Mouse (Mus musculus) gastrocnemius, postnatal 36 days (tissue): ENCODE results near the gene Etv2. TPM values are rescaled to one million over a fixed set of nuclear protein-coding genes. Genes with fewer than 3 reads are reported as not detected.

ENCODE experiments used
- DNase-seq, 2 experiments: peaks; one replicate each; pipeline ENCODE4 v3.0.0; 2022
- intact Hi-C: fragments of 180-260 bp; cut with DNase I; formaldehyde crosslinking; loops from one replicate; pipeline ENCODE4 v1.15.1; 2025
- long read RNA-seq, 2 experiments: library from polyadenylated mRNA; stranded (forward); transcript quantifications; one replicate each; pipeline ENCODE4 v2.0.0; 2021
- total RNA-seq, 2 experiments: library from RNA; stranded (reverse); gene quantifications; 2 replicates each; pipeline ENCODE4 v1.2.3; 2021

Gene Etv2
- not detected for total RNA-seq
- long read RNA-seq, experiment 1: 0 reads
- long read RNA-seq, experiment 2: 0 reads

DNA sequence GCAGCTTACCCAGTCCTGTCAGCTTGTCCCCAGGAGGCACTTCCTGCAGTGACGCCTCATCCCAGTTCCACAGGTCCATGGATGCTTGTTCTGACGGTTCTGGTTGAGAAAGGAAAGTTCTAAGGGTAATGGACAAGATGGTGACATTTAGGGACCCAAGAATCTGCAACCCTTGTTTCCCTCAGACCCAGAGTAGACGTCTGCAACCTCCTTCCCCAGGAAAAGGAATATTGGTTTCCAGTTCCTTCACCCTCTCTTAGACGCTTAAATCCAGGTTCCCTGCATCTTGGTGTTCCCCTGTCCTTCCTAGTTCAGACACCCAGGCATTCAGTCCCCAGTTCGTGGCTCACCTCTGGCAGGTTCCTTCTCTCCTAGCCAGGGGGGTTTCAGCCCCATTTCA, at the start of gene Etv2:
Gene Etv2, minus strand, starts transcription at position 101 of the 400 bp plus-strand sequence.
- no peak for DNase-seq
- intact Hi-C loops: no loop called here

DNA sequence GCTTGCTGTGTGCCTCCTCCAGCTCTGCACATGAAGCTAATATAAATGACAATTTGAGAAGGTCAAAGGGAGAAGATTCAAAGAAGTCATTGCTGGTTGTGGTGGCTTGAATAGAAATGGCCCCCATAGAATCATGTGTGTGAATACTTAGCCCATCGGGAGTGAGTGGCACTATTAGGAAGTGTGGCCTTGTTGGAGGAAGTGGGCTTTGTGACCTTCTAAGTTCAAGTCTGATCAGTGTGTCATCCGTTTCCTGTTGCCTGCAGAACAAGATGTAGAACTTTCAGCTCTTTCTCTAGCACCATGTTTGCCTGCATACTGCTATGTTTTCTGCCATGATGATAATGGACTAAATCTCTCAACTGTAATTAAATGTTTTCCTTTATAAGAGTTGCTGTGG, 47.8 kb upstream of the Etv2 start:
- intact Hi-C loops: no loop called here
- DNase-seq: no peak

GRCm38 (mm10) chr7:30681897-30682296, 46.2 kb upstream of the Etv2 start:
- DNase-seq: no peak
- intact Hi-C loops: no loop called here

- DNase-seq: no peak
Measured at GRCm38 (mm10) chr7:30678263-30678975, 42.8 kb upstream of the Etv2 start.

GRCm38 (mm10) chr7:30671480-30671879, 35.8 kb upstream of the Etv2 start, which contains the start of gene Pmis2:
Pmis2 (minus strand) TSS chr7:30671605.
- intact Hi-C loops: no loop called here

More at GRCm38 (mm10) chr7:30678263-30678975, 42.8 kb upstream of the Etv2 start:
- intact Hi-C loops: no loop called here

GRCm38 (mm10) chr7:30669229-30669628, 33.6 kb upstream of the Etv2 start:
- no peak for DNase-seq
- intact Hi-C loops: no loop called here

More at GRCm38 (mm10) chr7:30671480-30671879, 35.8 kb upstream of the Etv2 start, which contains the start of gene Pmis2:
- DNase-seq: no peak

DNA sequence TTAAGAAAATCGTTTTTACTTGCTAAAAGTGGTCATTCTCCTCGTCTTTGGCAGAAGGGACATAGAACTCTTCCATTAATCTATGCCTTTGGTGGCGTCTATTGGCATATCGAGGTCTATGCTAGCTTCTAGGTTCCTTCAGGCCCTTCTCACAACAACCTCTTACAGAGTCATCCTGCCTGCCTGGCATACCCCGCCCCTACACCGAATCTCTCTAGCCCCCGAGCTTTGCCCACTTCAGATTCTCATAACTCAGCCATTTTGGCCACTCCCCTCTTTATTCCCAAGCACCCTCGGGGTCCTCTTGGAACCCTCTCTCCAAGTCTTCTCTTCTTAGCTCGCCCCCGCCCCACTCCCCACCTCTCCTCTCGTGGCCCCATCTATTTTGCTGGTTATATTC, 29.7 kb upstream of the Etv2 start:
- intact Hi-C loops: no loop called here
- DNase-seq: no peak

- DNase-seq: peak; percentile 77 to 89
- intact Hi-C loops: no loop called here
Measured at GRCm38 (mm10) chr7:30664529-30665200, 29.0 kb upstream of the Etv2 start, which contains the start of gene Haus5. Haus5 (minus strand) TSS chr7:30664994.

GRCm38 (mm10) chr7:30649591-30650540, 14.2 kb upstream of the Etv2 start, which contains the start of gene Rbm42:
Rbm42 (minus strand) TSS chr7:30650317.
- peak; percentile 94 to 97 for DNase-seq
- intact Hi-C loops: loop anchor here (5.0 kb wide), 1 partner anchor 82 kb away; no protein-coding TSS in a partner anchor

GRCm38 (mm10) chr7:30639083-30639482, 3.4 kb upstream of the Etv2 start:
- no peak for DNase-seq
- intact Hi-C loops: no loop called here

DNA sequence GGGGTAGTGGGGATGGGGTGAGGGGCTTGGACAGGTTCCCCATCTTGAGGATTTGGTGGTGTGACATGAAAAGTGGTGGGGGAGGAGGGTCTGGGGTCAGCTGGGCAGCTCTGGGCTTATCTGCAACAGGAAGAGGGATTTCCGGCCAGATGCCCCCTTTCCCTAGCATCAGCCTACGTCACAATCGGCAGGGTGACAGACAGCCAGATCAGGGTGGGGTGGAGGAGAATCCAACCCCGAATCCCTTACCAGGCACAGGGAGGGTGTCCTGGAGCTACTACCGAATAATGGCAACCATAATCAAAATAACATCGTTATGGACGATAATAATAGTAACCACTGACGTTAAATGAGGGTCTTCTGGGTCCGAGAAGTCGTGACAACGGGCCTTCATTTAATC, 743 bp upstream of the Etv2 start:
- intact Hi-C loops: no loop called here
- no peak for DNase-seq

DNA sequence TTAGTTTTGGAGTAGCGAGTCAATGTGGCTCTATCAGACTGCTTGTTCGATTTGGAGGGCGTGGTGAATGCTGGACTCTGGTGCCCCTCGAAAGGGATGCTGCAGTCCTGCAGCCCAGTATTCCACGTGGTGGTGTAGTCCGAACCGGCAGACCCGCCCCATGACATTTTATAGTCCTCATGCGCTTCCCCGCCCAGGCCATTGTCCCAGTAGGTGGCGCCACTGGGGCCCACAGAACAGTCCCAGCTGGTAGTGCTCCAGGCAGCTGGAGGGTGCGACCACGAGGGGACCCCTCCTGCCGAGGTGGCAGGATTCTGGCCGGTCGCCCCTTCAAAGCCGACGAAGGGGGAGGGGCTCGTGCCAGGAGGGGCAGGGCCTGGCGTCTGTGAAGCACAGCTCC, 1.0 kb downstream of the Etv2 start:
- DNase-seq: no peak
- intact Hi-C loops: no loop called here

DNA sequence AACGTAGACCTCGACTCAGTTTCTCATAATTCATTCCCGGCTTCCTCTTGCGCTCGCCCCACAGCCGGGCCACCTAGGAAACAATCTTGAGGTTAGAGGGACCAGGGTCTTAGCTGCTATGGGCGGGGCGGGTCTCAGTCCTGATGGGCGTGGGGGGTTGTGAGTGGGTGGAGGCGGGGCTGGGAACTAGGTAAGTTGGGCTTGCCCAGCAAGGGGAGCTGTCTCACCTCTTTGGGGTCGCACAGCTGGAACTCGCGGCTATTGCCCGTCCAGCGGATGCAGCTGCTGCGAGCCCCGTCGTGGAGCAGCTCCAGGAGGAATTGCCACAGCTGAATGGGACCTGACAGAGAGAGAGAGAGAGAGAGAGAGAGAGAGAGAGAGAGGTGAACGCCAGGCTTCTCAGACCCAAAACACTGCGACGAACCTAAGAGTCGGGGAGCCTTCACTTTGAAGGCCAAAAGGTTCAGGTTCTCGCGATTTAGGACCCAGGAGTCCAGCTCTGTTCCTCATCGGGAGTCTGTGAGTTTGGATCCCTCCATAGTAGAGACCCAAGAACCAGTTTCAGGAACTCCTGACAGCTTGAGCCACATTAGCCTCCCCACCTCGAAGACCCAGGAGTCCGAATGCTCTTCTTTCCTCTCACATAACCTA, 1.8 kb downstream of the Etv2 start:
- intact Hi-C loops: no loop called here
- no peak for DNase-seq

- no peak for DNase-seq
- intact Hi-C loops: no loop called here
Measured at GRCm38 (mm10) chr7:30629013-30629412, 6.6 kb downstream of the Etv2 start.

GRCm38 (mm10) chr7:30626647-30627046, 9.0 kb downstream of the Etv2 start:
- intact Hi-C loops: no loop called here
- no peak for DNase-seq

DNA sequence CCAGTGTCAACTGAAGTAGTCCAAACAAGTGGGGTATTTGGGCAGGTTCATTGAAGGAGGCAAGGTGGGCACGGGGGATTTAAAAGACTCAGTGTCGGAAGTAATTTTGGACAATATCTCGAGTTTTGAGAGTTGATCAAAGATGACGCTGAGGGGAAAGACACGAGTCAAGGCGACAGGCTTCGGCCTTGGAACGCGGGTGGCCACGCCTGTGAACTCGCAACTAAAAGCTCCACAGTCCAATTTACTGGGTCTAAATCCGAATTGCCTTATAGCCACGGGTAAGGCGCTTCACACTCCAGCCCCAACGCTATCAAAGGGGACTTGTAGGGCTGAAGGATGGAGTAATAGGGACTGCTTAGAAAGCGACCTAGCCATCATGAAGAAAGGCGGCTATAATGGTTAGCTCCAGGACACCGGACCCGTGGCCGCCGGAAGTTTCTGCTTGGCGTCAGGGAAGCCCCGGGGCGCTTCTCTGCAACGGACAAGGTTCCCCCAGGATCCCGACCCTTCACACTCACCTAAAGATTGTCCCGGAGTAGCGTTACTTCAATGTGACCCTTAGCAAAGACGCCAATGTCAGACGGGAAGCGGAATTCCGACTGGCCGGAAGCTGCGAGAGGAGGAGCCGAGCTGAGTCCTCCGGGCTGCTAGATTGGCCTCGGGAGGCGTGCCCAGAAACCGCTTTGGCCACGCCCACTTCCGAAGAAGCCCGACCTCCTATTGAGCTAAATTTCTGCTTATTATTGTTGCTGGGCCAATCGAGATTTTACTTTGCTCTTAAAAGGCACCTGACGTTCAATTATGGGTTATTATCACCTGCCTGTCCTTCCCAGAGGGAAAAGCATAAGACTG, 9.9 kb downstream of the Etv2 start, which contains the start of gene Cox6b1:
Gene Cox6b1, minus strand, starts transcription at position 622 of the 855 bp plus-strand sequence.
- DNase-seq: peak; percentile 80
- intact Hi-C loops: no loop called here

DNA sequence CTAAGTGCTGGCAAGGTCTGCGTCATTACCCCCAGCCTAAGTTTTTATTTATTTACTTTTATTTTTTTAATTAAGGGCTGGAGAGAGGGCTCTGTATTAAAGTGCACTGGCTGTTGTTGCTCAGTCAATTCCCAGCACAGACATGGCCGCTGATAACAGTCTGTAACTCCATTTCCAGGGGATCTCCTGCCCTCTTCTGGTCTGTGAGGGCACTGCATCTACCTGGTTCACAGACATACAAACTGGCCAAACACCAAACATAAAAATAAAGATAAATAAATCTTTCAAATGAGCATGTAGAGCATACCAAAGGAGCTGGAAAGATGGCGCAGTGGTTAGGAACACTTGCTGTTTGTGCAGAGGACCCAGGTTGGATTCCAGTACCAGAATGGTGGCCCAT, 16.4 kb downstream of the Etv2 start:
- DNase-seq: no peak
- intact Hi-C loops: no loop called here

GRCm38 (mm10) chr7:30618658-30619057, 17.0 kb downstream of the Etv2 start:
- intact Hi-C loops: no loop called here
- DNase-seq: no peak
